Mouse (Mus musculus): ENCODE measurements at regions not wholly inside any gene's neighbourhood (a gene's known extent, or its start where the extent isn't known, plus 50 kb on each side); places are given as distances from the start of the nearest gene placed in this dataset.

DNA sequence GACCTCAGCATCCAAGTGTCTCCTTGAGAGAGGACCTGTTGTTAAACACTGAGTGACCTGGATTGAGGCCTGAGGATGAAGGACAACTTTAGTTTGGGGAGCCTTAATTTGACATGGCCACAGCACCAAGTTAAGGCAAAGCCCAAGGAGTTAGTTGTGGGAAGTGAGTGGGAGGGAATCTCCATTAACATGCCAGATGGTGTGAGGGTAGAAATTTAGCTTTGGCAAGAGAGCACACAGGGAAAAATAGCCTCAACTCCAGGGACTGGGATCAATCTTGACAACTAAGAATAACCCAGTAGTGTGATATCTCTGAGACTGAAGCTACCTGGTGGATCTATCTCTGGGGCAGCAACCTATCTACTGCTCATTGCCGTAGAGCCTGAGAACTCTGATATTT lies 105.4 kb downstream of the Ahr start:
- Histone ChIP-seq H3K9me3 (ENCODE audit: control insufficient read depth, low read length) (no peaks in the 10 kb centered on the region), H3K4me1 (ENCODE audit: control insufficient read depth, insufficient read depth, low read length) (no peaks in the 10 kb centered on the region), H3K4me2 (ENCODE audit: low read depth) (no peak overlapping the region), H3K4me3 (ENCODE audit: low read depth, low read length) (no peak overlapping the region), H3K9ac (ENCODE audit: low read length) (no peak overlapping the region), H3K27me3 (ENCODE audit: control insufficient read depth, insufficient read depth, low read length) (no peaks in the 10 kb centered on the region), H3K27ac (ENCODE audit: low read depth, low read length) (no peak overlapping the region), H3K36me3 (ENCODE audit: control insufficient read depth, insufficient read depth, low read length) (no peaks in the 10 kb centered on the region)
- WGBS: 100% methylated on average over 1 of the region's 1 CpGs
- DNase-seq (ENCODE audit: low spot score) (no peak), ATAC-seq (ENCODE audit: insufficient read depth, low FRiP score, low TSS enrichment) (no peak)

DNA sequence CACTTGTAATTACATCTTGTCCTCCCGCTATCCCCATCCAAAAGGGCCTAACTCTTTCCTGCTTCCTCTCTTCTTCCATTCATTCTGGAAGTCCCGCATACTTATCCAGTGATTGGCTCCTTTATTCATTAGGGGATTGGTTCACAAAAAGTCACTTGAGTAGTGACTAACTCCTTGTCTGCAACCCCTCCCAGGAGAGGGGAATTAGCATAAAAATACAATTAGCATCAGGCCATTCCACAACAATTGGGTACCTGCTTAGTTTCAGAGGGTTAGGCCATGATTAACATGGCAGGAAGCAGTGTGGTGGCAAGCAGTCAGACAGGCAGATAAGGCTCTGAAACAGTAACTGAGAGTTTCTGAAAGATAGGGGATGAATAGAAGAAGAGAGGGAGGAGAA lies 115.6 kb downstream of the Ahr start:
- Histone ChIP-seq H3K4me3 (ENCODE audit: low read depth, low read length) (no peak overlapping the region), H3K27ac (ENCODE audit: low read depth, low read length) (no peak overlapping the region), H3K9ac (ENCODE audit: low read length) (no peak overlapping the region), H3K36me3 (ENCODE audit: control insufficient read depth, insufficient read depth, low read length) (no peaks in the 10 kb centered on the region), H3K9me3 (ENCODE audit: control insufficient read depth, low read length) (no peaks in the 10 kb centered on the region), H3K4me1 (ENCODE audit: control insufficient read depth, insufficient read depth, low read length) (no peaks in the 10 kb centered on the region), H3K4me2 (ENCODE audit: low read depth) (no peak overlapping the region), H3K27me3 (ENCODE audit: control insufficient read depth, insufficient read depth, low read length) (no peaks in the 10 kb centered on the region)
- 87% methylated on average over 2 of the region's 2 CpGs for WGBS
- DNase-seq (ENCODE audit: low spot score) (no peak), ATAC-seq (ENCODE audit: insufficient read depth, low FRiP score, low TSS enrichment) (no peak)

DNA sequence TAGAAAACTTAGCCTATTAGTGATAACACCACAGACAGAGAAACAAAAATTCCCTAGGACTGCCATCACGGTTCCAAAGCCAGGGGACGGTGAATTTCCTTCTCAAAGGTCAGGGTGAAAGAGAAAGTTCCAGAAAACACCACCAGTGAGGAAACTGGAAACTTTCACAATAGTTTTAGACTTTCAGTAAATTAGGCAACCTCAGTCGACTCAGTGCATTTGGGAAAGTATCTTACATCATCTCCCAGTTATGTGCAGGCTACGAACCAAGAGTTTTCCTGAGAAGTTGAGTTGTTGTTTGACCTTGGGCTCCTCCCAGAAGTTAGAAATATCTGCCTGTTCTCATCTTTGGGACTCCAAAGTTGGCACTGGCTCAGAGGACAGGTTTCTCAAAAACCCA lies 116.9 kb downstream of the Ahr start:
- no peak overlapping the region for H3K9ac ChIP-seq (ENCODE audit: low read length)
- no peak overlapping the region for H3K27ac ChIP-seq (ENCODE audit: low read depth, low read length)

DNA sequence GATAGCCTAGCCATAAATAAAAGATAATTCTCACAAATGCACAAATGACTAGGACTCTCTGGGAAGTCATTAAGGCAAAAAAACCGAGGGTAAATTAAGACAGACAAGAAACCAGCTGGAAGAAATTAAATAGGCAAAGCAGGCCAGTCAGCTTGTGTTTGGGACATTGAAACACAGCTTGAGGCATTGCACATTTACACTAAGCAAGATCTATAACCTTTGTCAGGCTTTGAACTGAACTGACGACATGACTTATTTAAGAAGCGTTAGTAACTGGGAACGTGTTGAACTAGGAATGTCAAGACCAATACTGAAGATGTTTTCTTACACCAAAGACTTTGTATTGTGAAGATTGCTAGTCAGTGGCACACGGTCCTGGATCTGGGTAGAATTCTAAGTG lies 118.3 kb downstream of the Ahr start:
- Histone ChIP-seq H3K27ac (ENCODE audit: low read depth, low read length) (no peak overlapping the region), H3K9me3 (ENCODE audit: control insufficient read depth, low read length) (no peaks in the 10 kb centered on the region), H3K36me3 (ENCODE audit: control insufficient read depth, insufficient read depth, low read length) (no peaks in the 10 kb centered on the region), H3K4me2 (ENCODE audit: low read depth) (no peak overlapping the region), H3K27me3 (ENCODE audit: control insufficient read depth, insufficient read depth, low read length) (no peaks in the 10 kb centered on the region), H3K4me1 (ENCODE audit: control insufficient read depth, insufficient read depth, low read length) (no peaks in the 10 kb centered on the region), H3K4me3 (ENCODE audit: low read depth, low read length) (no peak overlapping the region), H3K9ac (ENCODE audit: low read length) (no peak overlapping the region)
- WGBS: 55% methylated on average over 5 of the region's 5 CpGs
- no peak for DNase-seq (ENCODE audit: low spot score)
- no peak for ATAC-seq (ENCODE audit: insufficient read depth, low FRiP score, low TSS enrichment)

More for the DNA sequence above, 116.9 kb downstream of the Ahr start:
- no peaks in the 10 kb centered on the region for H3K27me3 ChIP-seq (ENCODE audit: control insufficient read depth, insufficient read depth, low read length)
- ATAC-seq (ENCODE audit: insufficient read depth, low FRiP score, low TSS enrichment): no peak
- no peak for DNase-seq (ENCODE audit: low spot score)
- no peaks in the 10 kb centered on the region for H3K9me3 ChIP-seq (ENCODE audit: control insufficient read depth, low read length)
- no peak overlapping the region for H3K4me2 ChIP-seq (ENCODE audit: low read depth)
- H3K36me3 ChIP-seq (ENCODE audit: control insufficient read depth, insufficient read depth, low read length): no peaks in the 10 kb centered on the region
- no peak overlapping the region for H3K4me3 ChIP-seq (ENCODE audit: low read depth, low read length)
- WGBS: 89% methylated on average over 4 of the region's 4 CpGs
- H3K4me1 ChIP-seq (ENCODE audit: control insufficient read depth, insufficient read depth, low read length): no peaks in the 10 kb centered on the region

DNA sequence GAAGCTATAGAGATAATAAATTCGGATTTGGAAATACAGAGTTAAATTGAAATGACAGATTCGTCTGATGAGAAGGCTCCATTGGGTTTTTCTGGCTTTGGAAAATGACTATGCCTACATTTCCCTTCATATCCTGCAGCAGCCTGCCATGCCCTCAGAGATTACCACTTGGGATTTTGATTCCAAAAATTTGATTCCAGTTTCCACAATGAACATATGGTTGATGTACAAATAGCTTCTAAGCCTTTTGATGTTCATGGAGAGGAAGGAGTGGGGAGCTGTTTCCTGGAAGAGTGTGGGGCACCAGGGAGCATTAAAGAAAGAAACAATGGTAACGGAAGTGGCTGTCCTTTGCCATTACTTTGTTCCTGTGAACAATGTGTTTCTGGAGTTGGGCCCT lies 122.1 kb downstream of the Ahr start:
- WGBS: 71% methylated on average over 3 of the region's 3 CpGs
- H3K4me2 ChIP-seq (ENCODE audit: low read depth): no peak overlapping the region

DNA sequence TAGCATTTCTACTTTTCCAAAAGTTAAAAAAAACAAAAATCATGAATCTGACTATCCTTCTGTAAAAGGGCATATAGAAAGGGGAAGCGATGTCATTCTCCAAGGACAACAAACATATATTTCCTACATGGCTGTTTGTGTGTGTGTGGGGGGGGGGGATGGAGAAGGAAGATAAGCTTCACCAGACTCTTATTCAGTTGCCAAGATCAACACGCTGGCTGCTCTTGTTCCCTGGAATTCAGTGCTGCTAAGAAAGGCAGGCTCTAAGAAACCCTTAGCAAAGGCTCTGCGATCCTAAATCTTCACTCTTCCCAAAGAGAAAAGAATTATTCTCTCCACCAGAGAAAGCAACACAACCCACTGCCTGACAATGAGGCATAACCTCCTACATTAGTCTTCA lies 126.4 kb downstream of the Ahr start:
- no peak overlapping the region for H3K4me3 ChIP-seq (ENCODE audit: low read depth, low read length)
- H3K4me1 ChIP-seq (ENCODE audit: control insufficient read depth, insufficient read depth, low read length): no peaks in the 10 kb centered on the region
- ATAC-seq (ENCODE audit: insufficient read depth, low FRiP score, low TSS enrichment) (no peak), DNase-seq (ENCODE audit: low spot score) (no peak)
- H3K36me3 ChIP-seq (ENCODE audit: control insufficient read depth, insufficient read depth, low read length): no peaks in the 10 kb centered on the region
- H3K27me3 ChIP-seq (ENCODE audit: control insufficient read depth, insufficient read depth, low read length): no peaks in the 10 kb centered on the region
- H3K27ac ChIP-seq (ENCODE audit: low read depth, low read length): no peak overlapping the region
- H3K4me2 ChIP-seq (ENCODE audit: low read depth): no peak overlapping the region
- no peak overlapping the region for H3K9ac ChIP-seq (ENCODE audit: low read length)
- WGBS: 82% methylated on average over 3 of the region's 3 CpGs
- H3K9me3 ChIP-seq (ENCODE audit: control insufficient read depth, low read length): no peaks in the 10 kb centered on the region

More for the DNA sequence above, 122.1 kb downstream of the Ahr start:
- Histone ChIP-seq H3K27ac (ENCODE audit: low read depth, low read length) (no peak overlapping the region), H3K27me3 (ENCODE audit: control insufficient read depth, insufficient read depth, low read length) (no peaks in the 10 kb centered on the region), H3K9ac (ENCODE audit: low read length) (no peak overlapping the region), H3K4me1 (ENCODE audit: control insufficient read depth, insufficient read depth, low read length) (no peaks in the 10 kb centered on the region), H3K9me3 (ENCODE audit: control insufficient read depth, low read length) (no peaks in the 10 kb centered on the region), H3K4me3 (ENCODE audit: low read depth, low read length) (no peak overlapping the region), H3K36me3 (ENCODE audit: control insufficient read depth, insufficient read depth, low read length) (no peaks in the 10 kb centered on the region)
- ATAC-seq (ENCODE audit: insufficient read depth, low FRiP score, low TSS enrichment) (no peak), DNase-seq (ENCODE audit: low spot score) (no peak)

DNA sequence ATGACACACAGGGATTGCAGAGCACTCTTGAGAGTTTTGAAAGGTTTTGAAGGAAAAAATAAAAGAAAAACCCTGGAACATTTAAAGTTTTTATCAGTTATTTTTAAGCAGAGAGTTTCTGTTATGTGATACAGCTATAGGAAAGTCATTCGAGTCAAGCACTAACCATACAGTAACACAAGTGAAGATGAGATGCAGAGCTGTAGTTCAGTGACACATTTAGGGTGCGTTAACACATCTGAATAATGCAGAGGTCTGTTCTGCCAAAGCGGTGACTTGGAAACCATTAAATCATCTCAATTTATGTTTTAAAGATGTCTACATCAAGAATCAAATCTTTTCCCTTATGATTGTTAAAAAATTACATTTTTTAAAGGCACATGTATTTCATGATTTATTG lies 126.8 kb downstream of the Ahr start:
- Histone ChIP-seq H3K27me3 (ENCODE audit: control insufficient read depth, insufficient read depth, low read length) (no peaks in the 10 kb centered on the region), H3K4me3 (ENCODE audit: low read depth, low read length) (no peak overlapping the region), H3K9me3 (ENCODE audit: control insufficient read depth, low read length) (no peaks in the 10 kb centered on the region), H3K36me3 (ENCODE audit: control insufficient read depth, insufficient read depth, low read length) (no peaks in the 10 kb centered on the region), H3K27ac (ENCODE audit: low read depth, low read length) (no peak overlapping the region), H3K9ac (ENCODE audit: low read length) (no peak overlapping the region), H3K4me2 (ENCODE audit: low read depth) (no peak overlapping the region), H3K4me1 (ENCODE audit: control insufficient read depth, insufficient read depth, low read length) (no peaks in the 10 kb centered on the region)
- no peak for DNase-seq (ENCODE audit: low spot score)
- ATAC-seq (ENCODE audit: insufficient read depth, low FRiP score, low TSS enrichment): no peak
- 91% methylated on average over 3 of the region's 3 CpGs for WGBS

DNA sequence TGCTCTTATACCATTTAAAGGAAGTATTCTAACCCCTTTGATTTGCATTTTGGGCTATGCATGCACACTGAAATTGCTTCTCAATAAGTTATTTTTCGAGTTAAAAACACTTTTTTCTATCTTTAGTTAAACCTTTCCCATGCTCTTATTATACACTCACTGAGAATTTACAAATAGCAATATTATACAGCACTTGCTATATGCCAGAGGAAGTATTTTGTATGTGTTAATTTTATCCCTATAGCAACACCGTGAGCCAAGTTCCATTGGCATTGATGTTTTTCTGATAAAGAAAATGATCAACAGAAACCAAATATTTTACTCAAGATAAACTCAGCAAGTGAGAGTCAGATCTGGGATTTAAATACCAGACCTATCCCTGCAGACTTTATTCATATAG lies 133.0 kb downstream of the Ahr start:
- WGBS: 77% methylated on average over 2 of the region's 2 CpGs
- ATAC-seq (ENCODE audit: insufficient read depth, low FRiP score, low TSS enrichment) (no peak), DNase-seq (ENCODE audit: low spot score) (no peak)

DNA sequence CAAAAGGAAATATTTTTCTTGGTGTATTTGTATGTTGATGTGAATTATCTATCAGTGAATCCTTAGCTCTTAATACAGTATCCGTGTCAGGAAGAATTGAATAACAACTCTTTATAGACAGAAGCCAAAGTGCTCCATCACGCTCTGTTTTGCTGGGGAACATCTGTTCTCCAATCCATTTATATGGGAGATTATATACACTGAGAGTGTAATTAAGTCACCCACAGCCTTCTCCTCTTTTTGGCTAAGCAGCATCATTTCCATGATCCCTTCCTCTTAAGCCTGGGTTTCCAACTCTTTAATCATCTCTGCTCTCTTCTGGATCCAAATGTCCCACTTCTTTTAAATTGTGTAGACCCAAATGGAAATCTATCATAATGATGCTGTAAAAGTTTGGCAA lies 133.6 kb downstream of the Ahr start:
- Histone ChIP-seq H3K9me3 (ENCODE audit: control insufficient read depth, low read length) (no peaks in the 10 kb centered on the region), H3K4me2 (ENCODE audit: low read depth) (no peak overlapping the region), H3K36me3 (ENCODE audit: control insufficient read depth, insufficient read depth, low read length) (no peaks in the 10 kb centered on the region), H3K9ac (ENCODE audit: low read length) (no peak overlapping the region), H3K27me3 (ENCODE audit: control insufficient read depth, insufficient read depth, low read length) (no peaks in the 10 kb centered on the region), H3K4me3 (ENCODE audit: low read depth, low read length) (no peak overlapping the region), H3K27ac (ENCODE audit: low read depth, low read length) (no peak overlapping the region), H3K4me1 (ENCODE audit: control insufficient read depth, insufficient read depth, low read length) (no peaks in the 10 kb centered on the region)
- ATAC-seq (ENCODE audit: insufficient read depth, low FRiP score, low TSS enrichment): no peak
- no peak for DNase-seq (ENCODE audit: low spot score)
- 82% methylated on average over 2 of the region's 2 CpGs for whole genome bisulfite sequencing

More for the DNA sequence above, 133.0 kb downstream of the Ahr start:
- no peaks in the 10 kb centered on the region for H3K9me3 ChIP-seq (ENCODE audit: control insufficient read depth, low read length)
- H3K27ac ChIP-seq (ENCODE audit: low read depth, low read length): no peak overlapping the region
- no peak overlapping the region for H3K4me3 ChIP-seq (ENCODE audit: low read depth, low read length)
- H3K9ac ChIP-seq (ENCODE audit: low read length): no peak overlapping the region
- H3K36me3 ChIP-seq (ENCODE audit: control insufficient read depth, insufficient read depth, low read length): no peaks in the 10 kb centered on the region
- no peak overlapping the region for H3K4me2 ChIP-seq (ENCODE audit: low read depth)
- H3K27me3 ChIP-seq (ENCODE audit: control insufficient read depth, insufficient read depth, low read length): no peaks in the 10 kb centered on the region
- H3K4me1 ChIP-seq (ENCODE audit: control insufficient read depth, insufficient read depth, low read length): no peaks in the 10 kb centered on the region
